Mouse (Mus musculus): ENCODE measurements at regions not wholly inside any gene's neighbourhood (a gene's known extent, or its start where the extent isn't known, plus 50 kb on each side); places are given as distances from the start of the nearest gene placed in this dataset.

DNA sequence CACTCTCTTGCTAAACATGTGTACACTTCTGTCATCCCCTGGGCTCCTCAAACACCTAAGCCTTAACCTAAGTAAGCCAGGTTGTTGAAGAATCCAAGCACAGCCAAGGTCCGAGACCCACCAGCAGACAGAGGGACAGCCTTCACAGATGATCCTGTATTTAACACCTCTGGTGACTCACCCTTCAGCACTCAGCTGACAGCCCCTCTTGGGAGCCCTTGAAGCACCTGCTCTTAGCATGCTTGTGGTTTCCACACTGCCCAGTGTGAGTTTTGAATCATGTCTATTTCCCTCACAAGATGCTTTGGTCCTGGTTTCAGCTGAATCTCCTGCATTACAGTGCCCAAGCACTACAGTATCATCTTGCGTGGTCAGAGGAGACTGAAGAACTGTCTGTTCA, 142.0 kb downstream of the Bod1 start:
- no peak for DNase-seq
- TF ChIP-seq CTCF (IDR thresholded peaks at IDR 0.05; ENCODE audit: borderline replicate concordance, insufficient read depth, low read depth, low read length) (no peak), POLR2A (IDR thresholded peaks at IDR 0.05; ENCODE audit: borderline replicate concordance, insufficient read depth, low read length) (no peak)
- H3K27ac ChIP-seq (ENCODE audit: insufficient read depth, low read length), result no peak overlapping the region
- no peak overlapping the region for H3K4me3 ChIP-seq (replicated peaks; ENCODE audit: insufficient read depth, low read depth, low read length)
- H3K4me1 ChIP-seq (ENCODE audit: control insufficient read depth, insufficient read depth, low read length), result no peaks in the 10 kb centered on the region
- H3K27me3 ChIP-seq (ENCODE audit: control insufficient read depth, insufficient read depth, low read length), result no peaks in the 10 kb centered on the region
- WGBS, result 96% methylated on average over 2 of the region's 2 CpGs

DNA sequence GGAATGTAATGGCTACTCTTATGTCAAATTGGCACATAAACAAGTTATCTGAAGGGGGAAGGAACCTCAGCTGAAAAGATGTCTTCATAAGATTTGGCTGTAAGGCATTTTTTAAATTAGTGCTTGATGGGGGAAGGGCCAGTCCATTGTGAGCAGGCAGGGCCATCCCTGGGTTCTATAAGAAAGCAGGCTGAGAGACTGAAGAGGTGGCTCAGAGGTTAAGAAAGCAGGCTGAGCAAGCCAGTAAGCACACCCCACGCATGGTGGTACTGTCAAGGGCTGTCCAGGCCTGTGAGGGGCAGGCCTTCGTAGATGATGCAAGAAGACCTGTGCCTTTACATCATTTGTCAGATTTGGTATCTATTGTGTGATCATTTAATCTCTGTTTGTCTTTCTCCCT, 147.0 kb downstream of the Bod1 start:
- no peak for TF ChIP-seq CTCF (IDR thresholded peaks at IDR 0.05; ENCODE audit: borderline replicate concordance, insufficient read depth, low read depth, low read length)
- no peak for TF ChIP-seq POLR2A (IDR thresholded peaks at IDR 0.05; ENCODE audit: borderline replicate concordance, insufficient read depth, low read length)
- WGBS, result 95% methylated on average over 2 of the region's 2 CpGs

DNA sequence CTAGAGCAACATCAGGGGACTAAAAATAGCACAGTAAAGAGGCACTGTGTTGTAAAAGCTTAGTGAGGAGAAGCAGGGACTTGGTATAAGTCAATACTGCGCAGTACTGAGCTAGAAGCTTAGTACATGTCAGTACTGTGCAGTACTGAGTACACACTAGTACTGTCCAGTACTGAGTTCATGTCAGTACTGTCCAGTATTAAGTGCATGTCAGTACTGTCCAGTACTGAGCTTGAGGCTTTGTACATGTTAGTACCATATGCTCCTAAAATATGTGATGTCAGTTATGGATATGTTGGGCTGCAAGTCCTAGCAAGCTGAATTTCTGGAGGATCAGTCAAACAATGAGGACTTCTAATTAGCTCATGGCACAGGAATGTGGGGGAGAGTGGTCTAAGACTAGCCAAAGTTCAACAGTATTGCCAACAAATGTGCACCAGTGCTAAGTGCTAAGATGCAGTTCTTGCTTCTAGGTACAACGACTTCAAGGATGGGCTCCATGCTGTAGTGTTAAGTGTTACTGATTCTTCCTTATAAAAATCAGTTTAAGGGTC, 147.5 kb downstream of the Bod1 start:
- no peaks in the 10 kb centered on the region for H3K27me3 ChIP-seq (ENCODE audit: control insufficient read depth, insufficient read depth, low read length)
- no peak overlapping the region for H3K27ac ChIP-seq (ENCODE audit: insufficient read depth, low read length)
- no peaks in the 10 kb centered on the region for H3K4me1 ChIP-seq (ENCODE audit: control insufficient read depth, insufficient read depth, low read length)
- WGBS, result 86% methylated on average over 2 of the region's 2 CpGs
- no peak overlapping the region for H3K4me3 ChIP-seq (replicated peaks; ENCODE audit: insufficient read depth, low read depth, low read length)
- DNase-seq, result no peak
- TF ChIP-seq POLR2A (IDR thresholded peaks at IDR 0.05; ENCODE audit: borderline replicate concordance, insufficient read depth, low read length) (no peak), CTCF (IDR thresholded peaks at IDR 0.05; ENCODE audit: borderline replicate concordance, insufficient read depth, low read depth, low read length) (no peak)

More for the DNA sequence above, 147.0 kb downstream of the Bod1 start:
- H3K27me3 ChIP-seq (ENCODE audit: control insufficient read depth, insufficient read depth, low read length), result no peaks in the 10 kb centered on the region
- H3K4me1 ChIP-seq (ENCODE audit: control insufficient read depth, insufficient read depth, low read length), result no peaks in the 10 kb centered on the region
- no peak for DNase-seq
- no peak overlapping the region for H3K27ac ChIP-seq (ENCODE audit: insufficient read depth, low read length)
- no peak overlapping the region for H3K4me3 ChIP-seq (replicated peaks; ENCODE audit: insufficient read depth, low read depth, low read length)

DNA sequence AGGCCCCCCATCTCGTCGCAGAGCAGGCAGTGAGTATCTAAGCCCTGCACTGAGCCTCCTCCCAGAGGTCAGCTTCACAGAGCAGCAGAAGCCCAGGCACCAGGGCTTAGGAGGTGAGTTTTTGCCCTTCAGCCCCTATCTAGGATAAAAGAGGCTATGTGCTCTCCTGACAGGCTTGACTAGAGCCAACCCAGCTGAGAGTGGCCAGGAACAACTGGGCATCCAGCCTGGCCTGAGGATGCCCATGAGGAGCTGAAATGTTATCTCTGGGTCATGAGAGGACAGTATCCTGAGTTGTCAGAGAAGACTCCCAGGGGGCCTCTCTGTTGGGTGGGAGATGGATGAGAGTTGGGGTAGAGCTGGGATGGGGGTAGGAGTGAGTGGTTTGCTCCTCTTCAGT, 149.6 kb downstream of the Bod1 start:
- Histone ChIP-seq H3K4me1 (ENCODE audit: control insufficient read depth, insufficient read depth, low read length) (no peaks in the 10 kb centered on the region), H3K27ac (ENCODE audit: insufficient read depth, low read length) (no peak overlapping the region), H3K4me3 (replicated peaks; ENCODE audit: insufficient read depth, low read depth, low read length) (no peak overlapping the region), H3K27me3 (ENCODE audit: control insufficient read depth, insufficient read depth, low read length) (no peaks in the 10 kb centered on the region)
- TF ChIP-seq CTCF (IDR thresholded peaks at IDR 0.05; ENCODE audit: borderline replicate concordance, insufficient read depth, low read depth, low read length) (no peak), POLR2A (IDR thresholded peaks at IDR 0.05; ENCODE audit: borderline replicate concordance, insufficient read depth, low read length) (no peak)
- 81% methylated on average over 2 of the region's 2 CpGs for WGBS
- DNase-seq, result no peak

DNA sequence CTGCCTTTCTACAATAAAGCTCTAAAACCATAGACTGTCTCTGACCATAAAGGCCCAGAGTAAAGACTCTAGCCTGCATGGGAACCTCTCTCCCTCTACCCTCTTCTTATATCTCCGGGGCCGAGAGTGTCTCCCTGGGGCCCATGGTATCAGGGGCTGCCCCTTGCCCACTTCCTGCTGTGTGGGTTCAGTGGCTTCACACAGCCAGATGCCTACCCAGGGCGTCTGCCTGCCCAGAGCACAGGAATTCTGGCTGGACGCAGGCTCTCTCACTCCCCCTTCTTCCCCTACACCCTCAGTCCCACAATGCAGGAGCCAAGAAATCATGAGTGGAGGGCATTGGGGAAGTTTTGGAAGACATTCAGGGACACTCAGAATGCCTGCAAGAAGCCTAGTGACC, 150.8 kb downstream of the Bod1 start:
- H3K27ac ChIP-seq (ENCODE audit: insufficient read depth, low read length), result no peak overlapping the region
- no peaks in the 10 kb centered on the region for H3K4me1 ChIP-seq (ENCODE audit: control insufficient read depth, insufficient read depth, low read length)
- no peak for TF ChIP-seq CTCF (IDR thresholded peaks at IDR 0.05; ENCODE audit: borderline replicate concordance, insufficient read depth, low read depth, low read length)
- no peak for TF ChIP-seq POLR2A (IDR thresholded peaks at IDR 0.05; ENCODE audit: borderline replicate concordance, insufficient read depth, low read length)
- H3K27me3 ChIP-seq (ENCODE audit: control insufficient read depth, insufficient read depth, low read length), result no peaks in the 10 kb centered on the region
- no peak for DNase-seq
- no peak overlapping the region for H3K4me3 ChIP-seq (replicated peaks; ENCODE audit: insufficient read depth, low read depth, low read length)
- WGBS, result 61% methylated on average over 4 of the region's 4 CpGs

DNA sequence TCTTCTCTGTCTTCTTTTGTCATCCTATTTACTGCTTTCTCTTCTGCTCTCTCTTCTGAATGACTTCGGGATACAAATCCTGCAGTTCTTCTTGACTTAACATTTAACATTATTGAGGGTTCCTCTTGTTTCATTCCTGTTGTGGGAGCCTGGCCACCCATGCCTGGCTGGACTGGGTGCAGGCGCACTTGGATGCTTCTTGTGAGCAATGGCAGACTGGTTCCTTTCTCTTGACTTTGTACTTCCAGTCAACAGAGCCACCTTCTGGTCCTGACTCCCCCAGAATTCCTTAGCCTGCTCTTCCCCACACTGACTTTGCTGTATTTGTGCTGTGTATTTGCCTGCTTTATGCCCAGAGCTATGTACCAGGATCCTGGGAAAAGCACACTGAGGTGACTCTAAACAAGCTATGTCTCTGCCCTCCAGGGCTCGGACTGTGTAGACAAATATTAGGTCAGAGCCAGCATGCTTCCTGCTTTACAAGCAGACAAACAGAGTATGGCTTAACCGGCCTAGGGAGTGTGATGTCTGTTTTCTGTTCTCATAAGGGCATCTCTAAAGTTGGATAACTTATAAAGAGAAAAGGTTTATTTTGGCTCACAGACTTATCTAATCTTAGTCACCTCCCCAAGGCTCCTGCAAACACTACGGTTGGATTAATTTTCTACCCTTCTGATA, 133.5 kb upstream of the Stc2 start:
- DNase-seq, result no peak
- H3K27ac ChIP-seq (ENCODE audit: insufficient read depth, low read length), result no peak overlapping the region
- no peaks in the 10 kb centered on the region for H3K4me1 ChIP-seq (ENCODE audit: control insufficient read depth, insufficient read depth, low read length)
- WGBS, result 87% methylated on average over 5 of the region's 5 CpGs
- TF ChIP-seq POLR2A (IDR thresholded peaks at IDR 0.05; ENCODE audit: borderline replicate concordance, insufficient read depth, low read length), result no peak
- no peak for TF ChIP-seq CTCF (IDR thresholded peaks at IDR 0.05; ENCODE audit: borderline replicate concordance, insufficient read depth, low read depth, low read length)
- H3K4me3 ChIP-seq (replicated peaks; ENCODE audit: insufficient read depth, low read depth, low read length), result no peak overlapping the region
- no peaks in the 10 kb centered on the region for H3K27me3 ChIP-seq (ENCODE audit: control insufficient read depth, insufficient read depth, low read length)

DNA sequence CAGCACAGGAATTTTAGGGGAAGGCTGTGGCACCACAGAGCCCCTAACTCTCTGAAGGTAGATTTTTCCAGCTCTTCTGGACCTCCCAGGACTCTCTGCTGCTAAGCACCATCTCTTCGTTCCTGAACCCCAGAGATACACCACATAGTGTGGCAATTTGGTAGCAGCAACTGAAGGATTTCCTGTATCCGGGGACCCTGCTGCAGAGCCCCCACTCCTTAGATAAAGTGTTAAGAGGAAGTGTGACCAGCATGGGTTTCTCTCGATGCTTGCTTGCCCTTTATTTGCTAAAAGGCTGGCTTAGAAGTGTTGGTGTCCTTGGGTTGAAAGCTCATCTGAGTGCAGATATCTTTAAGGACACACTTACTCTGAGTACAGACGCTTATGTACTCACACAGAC, 115.6 kb upstream of the Stc2 start:
- H3K4me1 ChIP-seq (ENCODE audit: control insufficient read depth, insufficient read depth, low read length), result no peaks in the 10 kb centered on the region
- TF ChIP-seq POLR2A (IDR thresholded peaks at IDR 0.05; ENCODE audit: borderline replicate concordance, insufficient read depth, low read length) (no peak), CTCF (IDR thresholded peaks at IDR 0.05; ENCODE audit: borderline replicate concordance, insufficient read depth, low read depth, low read length) (no peak)
- DNase-seq, result no peak
- 82% methylated on average over 4 of the region's 4 CpGs for WGBS
- no peaks in the 10 kb centered on the region for H3K27me3 ChIP-seq (ENCODE audit: control insufficient read depth, insufficient read depth, low read length)
- H3K27ac ChIP-seq (ENCODE audit: insufficient read depth, low read length), result no peak overlapping the region
- H3K4me3 ChIP-seq (replicated peaks; ENCODE audit: insufficient read depth, low read depth, low read length), result no peak overlapping the region

DNA sequence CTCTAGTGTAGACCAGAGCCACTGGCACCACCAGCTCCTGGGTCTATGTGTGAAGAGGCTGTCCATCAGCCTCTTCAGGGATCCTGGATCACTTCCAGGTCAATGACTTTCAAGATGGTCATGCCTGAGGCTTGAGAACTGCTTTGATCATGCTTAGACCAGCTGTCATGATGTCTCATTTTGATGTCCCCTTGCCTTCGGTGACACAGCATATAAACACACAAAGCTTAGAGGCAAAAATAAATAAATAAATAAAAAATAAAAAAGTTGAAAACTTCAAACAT, 111.1 kb upstream of the Stc2 start:
- no peaks in the 10 kb centered on the region for H3K4me1 ChIP-seq (ENCODE audit: control insufficient read depth, insufficient read depth, low read length)
- 31% methylated on average over 1 of the region's 1 CpGs for WGBS
- no peak for TF ChIP-seq POLR2A (IDR thresholded peaks at IDR 0.05; ENCODE audit: borderline replicate concordance, insufficient read depth, low read length)
- no peak for TF ChIP-seq CTCF (IDR thresholded peaks at IDR 0.05; ENCODE audit: borderline replicate concordance, insufficient read depth, low read depth, low read length)
- no peak for DNase-seq
- no peaks in the 10 kb centered on the region for H3K27me3 ChIP-seq (ENCODE audit: control insufficient read depth, insufficient read depth, low read length)
- H3K4me3 ChIP-seq (replicated peaks; ENCODE audit: insufficient read depth, low read depth, low read length), result no peak overlapping the region
- no peak overlapping the region for H3K27ac ChIP-seq (ENCODE audit: insufficient read depth, low read length)
